Mouse (Mus musculus): ENCODE data around the gene Cd72.

DNA sequence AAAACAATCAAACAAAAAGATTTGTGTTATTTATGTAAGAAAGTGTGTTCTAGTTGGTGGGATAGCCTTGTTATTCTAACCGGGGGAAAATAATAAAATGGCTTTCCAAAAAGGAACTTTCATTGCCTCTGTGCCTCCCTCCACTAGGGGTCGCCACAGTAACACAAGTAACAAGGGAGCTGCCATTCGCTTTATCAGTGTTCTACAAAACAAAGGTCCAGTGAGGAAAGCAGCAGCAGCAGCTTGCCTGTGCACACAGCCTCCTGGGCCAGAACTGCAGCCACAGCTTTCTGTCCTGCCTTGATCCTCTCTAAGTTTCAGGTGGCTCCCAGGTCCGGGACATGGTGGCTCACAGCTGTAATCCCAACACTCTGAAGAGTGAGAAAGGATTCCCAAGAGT is 22.7 kb downstream of the Cd72 start:
- TF ChIP-seq MAFK (IDR thresholded peaks at IDR 0.05; ENCODE audit: insufficient read depth, low read depth, low read length) (no peak), ZC3H11A (IDR thresholded peaks at IDR 0.05; ENCODE audit: borderline replicate concordance, low read depth, low read length) (peak; percentile 33; the same call in 1 of the 2 replicates), CHD2 (IDR thresholded peaks at IDR 0.05; ENCODE audit: low read depth, low read length) (no peak), HCFC1 (IDR thresholded peaks at IDR 0.05; ENCODE audit: borderline replicate concordance, insufficient read depth, low read length) (peak; percentile 56; the same call in 1 of the 2 replicates), ZNF384 (IDR thresholded peaks at IDR 0.05; ENCODE audit: low read depth, low read length) (no peak)
